Mouse (Mus musculus): Measurements from ENCODE around the gene Prh1.
"Not testable (repeated sequence)": the region's sequence is repeated elsewhere in the genome, so short reads cannot be mapped to it uniquely, and the experiment has no call there.

The Prh1 gene

DNA sequence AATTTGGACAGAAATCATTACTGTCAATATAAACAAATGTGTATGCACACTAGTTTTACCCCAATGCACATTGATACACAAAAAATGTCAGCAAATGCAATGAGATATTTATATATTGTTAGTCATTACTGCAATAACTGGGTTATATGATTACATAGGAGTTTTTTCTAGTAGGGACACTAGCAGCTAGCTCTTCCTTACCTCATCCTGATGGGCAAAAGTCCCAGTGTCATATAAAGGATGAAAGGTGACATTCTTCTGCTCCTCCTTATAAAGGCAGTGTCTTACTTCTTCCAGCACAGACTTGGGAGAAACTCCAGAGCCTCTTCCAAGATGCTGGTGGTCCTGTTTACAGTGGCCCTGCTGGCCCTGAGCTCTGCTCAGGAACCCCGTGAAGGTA is at the start of gene Prh1:
Gene Prh1 (plus strand): TSS at position 301 of the 400 bp plus-strand sequence.
- DNase-seq (ENCODE audit: low read depth, low spot score): not testable (repeated sequence)

DNA sequence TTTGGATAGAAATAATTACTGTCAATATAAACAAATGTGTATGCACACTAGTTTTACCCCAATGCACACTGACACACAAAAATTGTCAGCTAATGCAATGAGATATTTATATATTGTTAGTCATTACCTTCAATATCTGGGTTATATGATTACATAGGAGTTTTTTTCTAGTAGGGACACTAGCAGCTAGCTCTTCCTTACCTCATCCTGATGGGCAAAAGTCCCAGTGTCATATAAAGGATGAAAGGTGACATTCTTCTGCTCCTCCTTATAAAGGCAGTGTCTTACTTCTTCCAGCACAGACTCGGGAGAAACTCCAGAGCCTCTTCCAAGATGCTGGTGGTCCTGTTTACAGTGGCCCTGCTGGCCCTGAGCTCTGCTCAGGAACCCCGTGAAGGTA is 26.0 kb downstream of the Prh1 start, which contains the start of gene Prp2:
Gene Prp2 (plus strand): TSS at position 301 of the 400 bp plus-strand sequence.
- DNase-seq (ENCODE audit: low read depth, low spot score): not testable (repeated sequence)
